In the genomic region with DNA sequence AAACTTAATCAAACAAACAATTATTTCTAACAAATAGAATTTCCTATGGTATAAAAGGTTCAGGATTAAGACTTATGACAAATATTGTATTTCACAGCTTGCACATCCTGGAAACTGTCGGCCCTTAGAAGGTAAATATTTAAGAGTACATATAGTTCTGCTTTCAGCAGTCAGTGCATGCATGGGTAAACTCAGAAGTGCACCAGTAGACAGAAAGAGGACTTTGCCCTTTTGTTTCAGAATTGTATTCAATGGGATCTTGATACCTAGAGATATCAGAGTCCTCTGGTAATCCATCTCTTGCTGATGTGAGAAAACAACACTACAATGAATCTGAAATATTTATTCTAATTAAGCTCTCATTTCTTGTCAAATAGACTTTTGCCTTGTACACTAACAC, we compare ENCODE assay signal across 26 mouse cellular contexts. TPM values are rescaled to one million over a fixed set of nuclear protein-coding genes. Genes with fewer than 3 reads are reported as not detected.
"Had no signal": no experiment of that assay in that cellular context is flagged by ENCODE, and none has a peak within 500 bp of the region (broad histone marks: within the 10 kb centered on the region; RNA-seq: fewer than 3 reads in every experiment).

No protein-coding gene starts in this region.

- H3K27me3 ChIP-seq: heart, embryonic 13.5 days; heart, embryonic 15.5 days; hindbrain, embryonic 13.5 days; hindbrain, embryonic 15.5 days; limb, embryonic 13.5 days; limb, embryonic 15.5 days; liver, embryonic 12.5 days had no signal

- H3K4me2 ChIP-seq: heart, embryonic 11.5 days; heart, embryonic 13.5 days; heart, embryonic 15.5 days; hindbrain, embryonic 13.5 days; hindbrain, embryonic 15.5 days; limb, embryonic 13.5 days; limb, embryonic 15.5 days; liver, embryonic 12.5 days had no signal

- H3K4me1 ChIP-seq: heart, embryonic 13.5 days; heart, embryonic 15.5 days; hindbrain, embryonic 13.5 days; hindbrain, embryonic 15.5 days; limb, embryonic 13.5 days; limb, embryonic 15.5 days; liver, embryonic 12.5 days had no signal

- H3K9ac ChIP-seq: forebrain, postnatal 0 days; heart, embryonic 13.5 days; heart, embryonic 15.5 days; hindbrain, embryonic 13.5 days; hindbrain, embryonic 15.5 days; limb, embryonic 13.5 days; limb, embryonic 15.5 days; liver, embryonic 12.5 days had no signal

- H3K4me3 ChIP-seq: gastrocnemius, adult 2 months; heart, embryonic 13.5 days; heart, embryonic 15.5 days; hindbrain, embryonic 13.5 days; hindbrain, embryonic 15.5 days; limb, embryonic 13.5 days; limb, embryonic 15.5 days; liver, embryonic 12.5 days had no signal

- H3K9me3 ChIP-seq: heart, embryonic 13.5 days; heart, embryonic 15.5 days; hindbrain, embryonic 13.5 days; hindbrain, embryonic 15.5 days; limb, embryonic 13.5 days; limb, embryonic 15.5 days; liver, embryonic 12.5 days had no signal

- H3K36me3 ChIP-seq: heart, embryonic 13.5 days; heart, embryonic 15.5 days; hindbrain, embryonic 13.5 days; hindbrain, embryonic 15.5 days; limb, embryonic 13.5 days; limb, embryonic 15.5 days; liver, embryonic 12.5 days had no signal

- DNase-seq: forebrain, postnatal 0 days; gastrocnemius, adult 2 months; gastrocnemius, postnatal 10 days; gastrocnemius, postnatal 25 days; heart, adult 18-20 months; heart, postnatal 14 days; heart, postnatal 36 days; kidney, adult 18-20 months; kidney, adult 8-10 months; kidney, postnatal 14 days; kidney, postnatal 36 days; layer of hippocampus, adult 9-11 months; layer of hippocampus, postnatal 36 days; left cerebral cortex, postnatal 4 days had no signal

- ATAC-seq: forebrain, postnatal 0 days; hindbrain, postnatal 0 days; liver, embryonic 12.5 days had no signal

- H3K27ac ChIP-seq: gastrocnemius, adult 2 months; heart, embryonic 13.5 days; heart, embryonic 15.5 days; hindbrain, embryonic 13.5 days; hindbrain, embryonic 15.5 days; hindbrain, postnatal 0 days; kidney, postnatal 0 days; limb, embryonic 13.5 days; limb, embryonic 15.5 days; liver, embryonic 12.5 days had no signal

RNA-seq across cellular contexts. Expression of a gene that starts 54.0 kb away (rescaled TPM):
- total RNA-seq: granulocyte monocyte progenitor cell, adult 5-6 weeks; hematopoietic stem cell, adult 5-6 weeks had no signal
